Mouse (Mus musculus) cerebellum, adult 11-12 months (tissue): Measurements from ENCODE around the gene Zfp280d.
A peak's percentile ranks its signal among the peaks of the same experiment; 100 is the strongest.
"Not testable (repeated sequence)": the region's sequence is repeated elsewhere in the genome, so short reads cannot be mapped to it uniquely, and the experiment has no call there.

Experiments used
- DNase-seq: peaks from one replicate; pipeline ENCODE4 v3.0.0; 2022

Gene Zfp280d

GRCm38 (mm10) chr9:72374996-72375395 lies 100.3 kb downstream of the Zfp280d start:
- no peak for DNase-seq

- no peak for DNase-seq
Observed at GRCm38 (mm10) chr9:72375639-72376038, 101.0 kb downstream of the Zfp280d start.

- no peak for DNase-seq
Observed at GRCm38 (mm10) chr9:72385786-72386185, 111.1 kb downstream of the Zfp280d start.

GRCm38 (mm10) chr9:72388934-72389333 lies 114.3 kb downstream of the Zfp280d start:
- no peak for DNase-seq

GRCm38 (mm10) chr9:72389431-72390002 lies 114.9 kb downstream of the Zfp280d start:
- DNase-seq: no peak

- no peak for DNase-seq
Observed at GRCm38 (mm10) chr9:72390321-72391077, 115.8 kb downstream of the Zfp280d start.

- no peak for DNase-seq
Observed at GRCm38 (mm10) chr9:72392686-72393085, 118.0 kb downstream of the Zfp280d start.

- peak; percentile 61 for DNase-seq
Observed at GRCm38 (mm10) chr9:72393238-72393637, 118.6 kb downstream of the Zfp280d start.

- peak; percentile 7 for DNase-seq
Observed at GRCm38 (mm10) chr9:72393869-72394341, 119.2 kb downstream of the Zfp280d start.

- no peak for DNase-seq
Observed at GRCm38 (mm10) chr9:72400121-72400520, 125.5 kb downstream of the Zfp280d start.

- DNase-seq: not testable (repeated sequence)
Observed at GRCm38 (mm10) chr9:72401769-72402168, 127.1 kb downstream of the Zfp280d start.

GRCm38 (mm10) chr9:72403421-72403820 lies 128.8 kb downstream of the Zfp280d start:
- DNase-seq: no peak

- no peak for DNase-seq
Observed at GRCm38 (mm10) chr9:72404446-72404845, 129.8 kb downstream of the Zfp280d start.

- DNase-seq: no peak
Observed at GRCm38 (mm10) chr9:72404934-72405333, 130.3 kb downstream of the Zfp280d start.

- DNase-seq: no peak
Observed at GRCm38 (mm10) chr9:72405882-72406638, 131.4 kb downstream of the Zfp280d start.

GRCm38 (mm10) chr9:72408131-72408586 lies 133.5 kb downstream of the Zfp280d start:
- DNase-seq: peak; percentile 57

- no peak for DNase-seq
Observed at GRCm38 (mm10) chr9:72409381-72410225, 134.9 kb downstream of the Zfp280d start.

GRCm38 (mm10) chr9:72411746-72412145 lies 137.1 kb downstream of the Zfp280d start:
- DNase-seq: no peak
